Mouse (Mus musculus) lung, adult 2 months (tissue): ENCODE results near the gene Olfr1437.

Source experiments
- CTCF ChIP-seq: fragments of 200-500 bp; IDR thresholded peaks from 2 replicates; pipeline ENCODE4 v1.5.1; 2011; ENCODE audit warnings: mild to moderate bottlenecking, low read length, control low read depth; ENCODE audit not compliant: insufficient read depth
- POLR2A ChIP-seq: fragments of 200-500 bp; IDR thresholded peaks from 2 replicates; pipeline ENCODE4 v1.6.1; 2011; ENCODE audit warnings: low read depth, mild to moderate bottlenecking, control low read depth, low read length, borderline replicate concordance; ENCODE audit errors: extremely low read depth

GRCm38 (mm10) chr19:12335810-12336209 is 10.9 kb upstream of the Olfr1437 start, which contains the start of gene Olfr1438-ps1:
- no peak for TF ChIP-seq POLR2A
- TF ChIP-seq CTCF, result no peak
